Mouse (Mus musculus): Measurements from ENCODE around the gene Trank1.

DNA sequence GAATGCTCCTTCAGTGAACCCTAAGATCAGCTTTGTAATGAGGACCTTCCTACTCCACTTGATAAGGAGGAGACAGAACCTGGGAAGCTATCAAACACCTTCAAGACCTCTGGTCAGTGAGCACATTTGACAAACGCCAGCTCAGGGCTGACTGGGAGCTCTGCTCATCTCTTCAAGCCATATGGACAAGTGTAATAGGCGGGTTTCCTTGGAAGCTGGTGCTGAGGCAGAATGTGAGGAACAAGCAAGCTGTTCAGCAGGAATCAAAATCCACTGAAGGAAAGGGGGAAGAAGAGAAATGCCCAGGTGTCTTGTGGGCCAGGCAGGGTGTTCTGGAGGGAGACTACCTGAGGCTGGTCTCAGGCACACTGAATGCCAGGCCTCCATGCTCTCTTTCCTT lies 110.3 kb downstream of the Trank1 start:
- TF ChIP-seq ZNF384 (IDR thresholded peaks at IDR 0.05; ENCODE audit: low read depth, low read length) = no peak
- TF ChIP-seq ZC3H11A (IDR thresholded peaks at IDR 0.05; ENCODE audit: borderline replicate concordance, low read depth, low read length) = no peak

Data from ES-E14 (cell line).